Mouse (Mus musculus) heart, postnatal 14 days (tissue): ENCODE results near the gene Ifi211. TPM values are rescaled to one million over a fixed set of nuclear protein-coding genes. Genes with fewer than 3 reads are reported as not detected.
"Not testable (repeated sequence)": the region's sequence is repeated elsewhere in the genome, so short reads cannot be mapped to it uniquely, and the experiment has no call there.

Experiments used
- DNase-seq, 2 experiments: peaks; one replicate each; pipeline ENCODE4 v3.0.0; 2021 to 2022
- intact Hi-C: fragments of 180-260 bp; cut with DNase I; formaldehyde crosslinking; loops from one replicate; pipeline ENCODE4 v1.15.1; 2025
- long read RNA-seq, 2 experiments: library from polyadenylated mRNA; stranded (forward); transcript quantifications; one replicate each; pipeline ENCODE4 v2.0.0; 2021
- total RNA-seq, 2 experiments: library from RNA; stranded (reverse); gene quantifications; 2 replicates each; pipeline ENCODE4 v1.2.3; 2021

Ifi211 gene
- 1 to 10 TPM in 1 of 2 experiments, under 1 TPM in 1; 0.86 to 1.6 TPM for total RNA-seq
- long read RNA-seq, experiment 1, partial matches to known transcripts = 0 of 3 reads
- long read RNA-seq, experiment 1, other reads (novel, unspliced or antisense) = 0 of 3 reads
- long read RNA-seq, experiment 2 = 0 reads

GRCm38 (mm10) chr1:173912548-173913255 is at the start of gene Ifi211:
TSS of gene Ifi211 (minus strand) at chr1:173913046.
- intact Hi-C loops = not testable (repeated sequence)
- DNase-seq = peak; percentile 10 to 20

GRCm38 (mm10) chr1:173961491-173961890 is 48.6 kb upstream of the Ifi211 start:
- DNase-seq, intact Hi-C loops: not testable (repeated sequence)

GRCm38 (mm10) chr1:173959998-173960397 is 47.2 kb upstream of the Ifi211 start:
- DNase-seq = not testable (repeated sequence)

GRCm38 (mm10) chr1:173955839-173956527 is 43.1 kb upstream of the Ifi211 start:
- DNase-seq, intact Hi-C loops: not testable (repeated sequence)

More at GRCm38 (mm10) chr1:173959998-173960397, 47.2 kb upstream of the Ifi211 start:
- intact Hi-C loops = not testable (repeated sequence)

- intact Hi-C loops = no loop called here
Observed at GRCm38 (mm10) chr1:173955071-173955796, 42.4 kb upstream of the Ifi211 start.

GRCm38 (mm10) chr1:173953563-173953962 is 40.7 kb upstream of the Ifi211 start:
- intact Hi-C loops = no loop called here
- no peak for DNase-seq

More at GRCm38 (mm10) chr1:173955071-173955796, 42.4 kb upstream of the Ifi211 start:
- no peak for DNase-seq

GRCm38 (mm10) chr1:173949044-173949443 is 36.2 kb upstream of the Ifi211 start:
- intact Hi-C loops = loop anchor here (10.0 kb wide), 1 partner anchor 74 kb away; no protein-coding TSS in a partner anchor
- not testable (repeated sequence) for DNase-seq

GRCm38 (mm10) chr1:173942780-173943066 is 29.9 kb upstream of the Ifi211 start:
- intact Hi-C loops = loop anchor here (10.0 kb wide), 1 partner anchor 68 kb away; no protein-coding TSS in a partner anchor
- not testable (repeated sequence) for DNase-seq

- not testable (repeated sequence) for DNase-seq
- intact Hi-C loops = loop anchor here (10.0 kb wide), 1 partner anchor 67 kb away; no protein-coding TSS in a partner anchor
Observed at GRCm38 (mm10) chr1:173941924-173942779, 29.3 kb upstream of the Ifi211 start, which contains the start of the genes Mndal and Ifi203. TSS of gene Mndal (minus strand) at chr1:173942491. TSS of gene Ifi203 (minus strand) at chr1:173942672.

GRCm38 (mm10) chr1:173941522-173941921 is 28.7 kb upstream of the Ifi211 start:
- intact Hi-C loops = loop anchor here (10.0 kb wide), 1 partner anchor 67 kb away; no protein-coding TSS in a partner anchor
- not testable (repeated sequence) for DNase-seq

GRCm38 (mm10) chr1:173919279-173919678 is 6.4 kb upstream of the Ifi211 start:
- intact Hi-C loops, DNase-seq: not testable (repeated sequence)

GRCm38 (mm10) chr1:173914559-173914958 is 1.7 kb upstream of the Ifi211 start:
- DNase-seq = no peak

GRCm38 (mm10) chr1:173913256-173913791 is 478 bp upstream of the Ifi211 start:
- intact Hi-C loops, DNase-seq: not testable (repeated sequence)

More at GRCm38 (mm10) chr1:173914559-173914958, 1.7 kb upstream of the Ifi211 start:
- intact Hi-C loops = no loop called here

- DNase-seq = no peak
- intact Hi-C loops = no loop called here
Observed at GRCm38 (mm10) chr1:173911808-173912464, 910 bp downstream of the Ifi211 start.

GRCm38 (mm10) chr1:173908390-173908789 is 4.5 kb downstream of the Ifi211 start:
- intact Hi-C loops, DNase-seq: not testable (repeated sequence)

GRCm38 (mm10) chr1:173905885-173906284 is 7.0 kb downstream of the Ifi211 start:
- intact Hi-C loops, DNase-seq: not testable (repeated sequence)

GRCm38 (mm10) chr1:173889741-173890140 is 23.1 kb downstream of the Ifi211 start:
- intact Hi-C loops, DNase-seq: not testable (repeated sequence)

- DNase-seq, intact Hi-C loops: not testable (repeated sequence)
Observed at GRCm38 (mm10) chr1:173887026-173887787, 25.6 kb downstream of the Ifi211 start.
